Mouse (Mus musculus): ENCODE data around the gene Ntn3.

DNA sequence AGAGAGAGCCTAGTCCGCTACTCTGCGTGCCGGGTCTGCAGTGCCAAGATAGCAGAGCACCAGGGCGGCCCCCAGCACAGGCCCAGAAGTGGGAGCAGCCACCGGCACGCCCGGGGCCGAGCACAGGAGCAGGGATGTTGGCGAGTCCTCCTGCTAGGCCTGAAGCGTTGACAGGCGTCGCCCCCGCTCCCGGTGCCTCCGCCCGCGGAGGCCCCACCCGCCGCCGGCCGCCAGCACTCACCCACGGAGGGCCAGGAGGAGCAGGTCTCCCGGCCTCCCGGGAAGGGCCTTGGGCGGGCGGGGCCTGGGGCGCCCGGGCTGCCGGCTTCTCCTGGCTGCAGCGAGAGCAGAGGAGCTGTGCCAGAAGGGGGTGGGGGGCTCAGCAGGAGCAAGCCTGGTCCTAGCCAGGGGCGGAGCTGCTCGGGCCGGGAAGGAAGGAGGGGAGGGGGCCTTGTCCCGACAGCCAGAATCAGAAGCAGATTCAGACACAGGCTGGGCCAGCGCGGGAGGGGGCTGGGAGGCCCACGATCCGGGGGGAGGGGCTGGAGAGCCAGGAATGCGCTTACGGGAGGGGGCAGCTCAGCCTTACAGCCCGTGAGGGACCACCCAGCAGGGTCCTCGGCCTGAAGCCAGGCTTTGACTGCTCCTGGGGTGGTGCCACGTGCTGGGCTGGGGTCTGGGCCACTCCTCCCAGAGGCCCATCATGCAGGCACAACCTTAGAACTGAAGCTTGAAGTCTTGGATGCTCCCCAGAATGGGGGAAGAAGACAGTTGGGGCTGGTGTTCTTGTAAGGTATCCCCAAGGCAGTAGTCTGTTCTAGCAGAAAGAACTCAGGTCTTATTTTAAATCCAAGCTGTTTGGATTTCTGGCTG is at the start of gene Ntn3:
- TF ChIP-seq CTCF (IDR thresholded peaks at IDR 0.05; ENCODE audit: extremely low read depth, insufficient read depth, insufficient read length, insufficient replicate concordance) = no peak
- no peak for TF ChIP-seq POLR2A (IDR thresholded peaks at IDR 0.05; ENCODE audit: low read depth, low read length)
